Mouse (Mus musculus) heart, adult 2 months (tissue): ENCODE data around the gene Dennd2c. TPM values are rescaled to one million over a fixed set of nuclear protein-coding genes. Genes with fewer than 3 reads are reported as not detected.

Experiments used
- DNase-seq, 2 experiments: peaks; one replicate each; pipeline ENCODE4 v3.0.0; 2021
- H3K27ac ChIP-seq: fragments of 200-600 bp; 2 replicates; pipeline ENCODE4 v1.8.1; 2022
- H3K27me3 ChIP-seq: fragments of 200-500 bp; 2 replicates; pipeline ENCODE4 v1.6.1; 2012; ENCODE audit warnings: mild to moderate bottlenecking, low read length, inconsistent platforms, mixed read lengths; ENCODE audit not compliant: control insufficient read depth, insufficient read depth
- H3K36me3 ChIP-seq: fragments of 200-500 bp; 2 replicates; pipeline ENCODE4 v1.6.1; 2012; ENCODE audit warnings: low read length, inconsistent platforms; ENCODE audit not compliant: control insufficient read depth, insufficient read depth
- H3K4me1 ChIP-seq: fragments of 200-500 bp; 2 replicates; pipeline ENCODE4 v1.6.1; 2011; ENCODE audit warnings: low read length; ENCODE audit not compliant: control insufficient read depth, insufficient read depth
- H3K4me3 ChIP-seq: fragments of 200-600 bp; 2 replicates; pipeline ENCODE4 v1.8.1; 2022
- H3K79me2 ChIP-seq: fragments of 200-500 bp; replicated peaks from 2 replicates; pipeline ENCODE4 v1.6.1; 2012; ENCODE audit warnings: mild to moderate bottlenecking, inconsistent platforms, low read length, moderate library complexity, mixed read lengths; ENCODE audit not compliant: control insufficient read depth, insufficient read depth
- H3K9ac ChIP-seq: fragments of 200-500 bp; 2 replicates; pipeline ENCODE4 v1.6.1; 2012; ENCODE audit warnings: low read depth, mild to moderate bottlenecking, control low read depth, inconsistent platforms, low read length, mixed read lengths
- CTCF ChIP-seq: fragments of 200-600 bp; IDR thresholded peaks from 2 replicates; pipeline ENCODE4 v1.8.1; 2022; ENCODE audit warnings: antibody characterized with exemption, mild to moderate bottlenecking, moderate library complexity
- EP300 ChIP-seq: fragments of 200-500 bp; IDR thresholded peaks from 2 replicates; pipeline ENCODE4 v1.6.1; 2011; ENCODE audit warnings: low read depth, low read length, control low read depth; ENCODE audit not compliant: insufficient read depth
- POLR2A ChIP-seq: fragments of 200-500 bp; IDR thresholded peaks from 2 replicates; pipeline ENCODE4 v1.6.1; 2011; ENCODE audit warnings: mild to moderate bottlenecking, low read depth, low read length, control low read depth; ENCODE audit not compliant: insufficient read depth
- WGBS: fragments of 180-500 bp; shearing (Covaris S2); methylation state at CpG from one replicate; pipeline ENCODE4 v1.1.7; 2018; 5-methylcytosine and 5-hydroxymethylcytosine counted together
- intact Hi-C: fragments of 180-260 bp; cut with DNase I; formaldehyde crosslinking; loops from one replicate; pipeline ENCODE4 v1.15.1; 2025
- long read RNA-seq: library from polyadenylated mRNA; stranded (forward); transcript quantifications from one replicate; pipeline ENCODE4 v2.0.0, GENCODE M21; 2021
- polyA plus RNA-seq: library from polyadenylated mRNA; depleted of rRNA; stranded (reverse); fragments of >200 nt; gene quantifications from 2 replicates; pipeline ENCODE4 v1.2.3, GENCODE M21; 2012; rRNA removed
- total RNA-seq, 2 experiments: library from RNA; stranded (reverse); gene quantifications; 2 replicates each; pipeline ENCODE4 v1.2.3; 2021

Gene Dennd2c
- 1 to 10 TPM; 1.5 to 1.8 TPM for total RNA-seq
- 0.61 and 1.3 TPM in 2 replicates for polyA plus RNA-seq
- long read RNA-seq, partial matches to known transcripts, result 0 of 1 reads
- long read RNA-seq, other reads (novel, unspliced or antisense), result 1 of 1 reads

- under 1% methylated on average over 72 of the region's 72 CpGs for WGBS
Measured at GRCm38 (mm10) chr3:103102454-103103390, at the start of gene Dennd2c. Gene Dennd2c, plus strand, starts transcription at chr3:103102604.

GRCm38 (mm10) chr3:103056016-103056595 lies 46.3 kb upstream of the Dennd2c start:
- H3K36me3 ChIP-seq, result peaks cover 13% of the 10 kb centered on the region
- no peak for TF ChIP-seq POLR2A
- no peak for TF ChIP-seq CTCF
- no peak for TF ChIP-seq EP300
- DNase-seq, result no peak
- H3K27ac ChIP-seq, result no peak overlapping the region
- H3K4me1 ChIP-seq, result peaks cover 2% of the 10 kb centered on the region
- no peak overlapping the region for H3K4me3 ChIP-seq
- intact Hi-C loops, result no loop called here
- no peaks in the 10 kb centered on the region for H3K27me3 ChIP-seq
- no peak overlapping the region for H3K9ac ChIP-seq
- WGBS, result 81% methylated on average over 5 of the region's 5 CpGs
- no peaks in the 10 kb centered on the region for H3K79me2 ChIP-seq

More at GRCm38 (mm10) chr3:103102454-103103390, at the start of gene Dennd2c:
- H3K79me2 ChIP-seq, result no peaks in the 10 kb centered on the region
- H3K9ac ChIP-seq, result peak within 1 kb of the TSS; percentile 87
- no peaks in the 10 kb centered on the region; the same call in 1 of the 2 replicates for H3K36me3 ChIP-seq
- TF ChIP-seq CTCF (peak; percentile 19; the same call in 1 of the 2 replicates), POLR2A (peak; percentile 63), EP300 (no peak)
- peak within 1 kb of the TSS; percentile 61 for H3K4me3 ChIP-seq
- DNase-seq, result peak; percentile 93 to 98
- H3K4me1 ChIP-seq, result 0 out of 2 replicates have a peak, but pooled peaks cover 1% of the 10 kb centered on the region
- H3K27me3 ChIP-seq, result no peaks in the 10 kb centered on the region
- intact Hi-C loops, result loop anchor here (1.0 to 2.0 kb wide), 3 partner anchors 44 to 67 kb away; partner anchors contain the start of gene Nras
- peak within 1 kb of the TSS; percentile 74 for H3K27ac ChIP-seq

- no peak for DNase-seq
- H3K4me1 ChIP-seq, result peaks cover 2% of the 10 kb centered on the region
- peak overlapping the region; percentile 95 for H3K27ac ChIP-seq
- no peak for TF ChIP-seq EP300
- TF ChIP-seq CTCF, result no peak
- no peak for TF ChIP-seq POLR2A
- H3K27me3 ChIP-seq, result no peaks in the 10 kb centered on the region
- H3K9ac ChIP-seq, result peak overlapping the region; percentile 41
- H3K36me3 ChIP-seq, result peaks cover 13% of the 10 kb centered on the region
- H3K79me2 ChIP-seq, result no peaks in the 10 kb centered on the region
- 4% methylated on average over 10 of the region's 10 CpGs for WGBS
- peak overlapping the region; percentile 90 for H3K4me3 ChIP-seq
- intact Hi-C loops, result loop anchor here (1.0 to 2.0 kb wide), 4 partner anchors 37 to 113 kb away; partner anchors contain the start of genes Bcas2, Csde1 and Dennd2c
Measured at GRCm38 (mm10) chr3:103057752-103058151, 44.7 kb upstream of the Dennd2c start.

DNA sequence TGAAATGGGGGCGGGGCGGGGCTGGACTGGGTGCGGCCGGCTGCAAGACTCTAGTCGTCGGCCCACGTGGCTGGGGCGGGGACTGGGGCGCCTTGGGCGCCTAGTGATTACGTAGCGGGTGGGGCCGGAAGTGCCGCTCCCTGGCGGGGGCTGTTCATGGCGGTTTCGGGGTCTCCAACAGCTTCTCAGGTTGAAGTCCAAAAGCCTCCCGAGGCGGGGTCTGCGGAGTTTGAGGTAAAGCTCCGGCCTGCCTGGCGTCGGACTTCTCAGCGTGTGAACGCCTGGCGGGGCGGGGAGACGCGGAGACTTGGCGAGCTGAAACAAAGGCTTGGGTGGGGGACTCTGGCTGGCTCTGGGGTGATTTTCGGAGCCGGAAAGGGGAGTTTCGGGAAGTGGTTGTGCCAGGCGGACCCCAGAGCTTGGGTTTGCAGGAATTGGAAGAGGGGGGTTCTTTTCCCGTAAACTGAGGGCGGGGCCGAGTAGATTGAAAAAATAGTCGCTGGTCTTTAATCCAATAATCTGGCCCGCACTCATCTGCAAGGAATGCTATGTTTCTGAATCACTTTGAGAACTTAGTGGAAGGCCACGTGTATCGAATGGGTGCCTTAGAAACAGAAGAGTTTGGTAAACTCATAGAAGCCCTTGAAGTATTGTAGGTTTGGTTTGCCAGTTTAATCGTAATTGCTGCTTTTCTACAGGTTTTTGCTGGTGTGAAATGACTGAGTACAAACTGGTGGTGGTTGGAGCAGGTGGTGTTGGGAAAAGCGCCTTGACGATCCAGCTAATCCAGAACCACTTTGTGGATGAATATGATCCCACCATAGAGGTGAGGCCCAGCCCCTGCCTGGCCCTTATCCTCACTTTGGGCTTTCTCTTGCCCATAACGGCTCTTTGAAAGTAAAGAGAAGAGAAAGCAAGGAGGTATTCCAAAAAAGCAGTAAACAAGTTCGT lies 43.9 kb upstream of the Dennd2c start, which contains the start of gene Nras:
Nras (plus strand) TSS at position 79 of the 951 bp plus-strand sequence.
- Histone ChIP-seq H3K36me3 (peaks cover 20% of the 10 kb centered on the region), H3K4me3 (peak within 1 kb of the TSS; percentile 90), H3K79me2 (no peaks in the 10 kb centered on the region), H3K27ac (peak within 1 kb of the TSS; percentile 95), H3K4me1 (peaks cover 2% of the 10 kb centered on the region), H3K27me3 (no peaks in the 10 kb centered on the region), H3K9ac (peak within 1 kb of the TSS; percentile 91)
- intact Hi-C loops, result loop anchor here (1.0 to 2.0 kb wide), 4 partner anchors 38 to 112 kb away; partner anchors contain the start of genes Bcas2, Csde1 and Dennd2c
- TF ChIP-seq EP300, result 0 out of 2 replicates have a peak, but pooled peaks have one; percentile 43
- TF ChIP-seq POLR2A, result peak; percentile 65
- TF ChIP-seq CTCF, result no peak
- DNase-seq, result peak; percentile 95 to 97
- WGBS, result 1% methylated on average over 46 of the region's 46 CpGs

GRCm38 (mm10) chr3:103066927-103067326 lies 35.5 kb upstream of the Dennd2c start:
- intact Hi-C loops, result no loop called here
- no peak overlapping the region for H3K9ac ChIP-seq
- H3K4me3 ChIP-seq, result no peak overlapping the region
- H3K36me3 ChIP-seq, result peaks cover 14% of the 10 kb centered on the region
- H3K79me2 ChIP-seq, result no peaks in the 10 kb centered on the region
- no peaks in the 10 kb centered on the region for H3K4me1 ChIP-seq
- DNase-seq, result no peak
- no peak overlapping the region for H3K27ac ChIP-seq
- TF ChIP-seq POLR2A, result no peak
- no peak for TF ChIP-seq EP300
- no peak for TF ChIP-seq CTCF
- 89% methylated on average over 8 of the region's 8 CpGs for WGBS
- H3K27me3 ChIP-seq, result no peaks in the 10 kb centered on the region
